Mouse (Mus musculus) ES-Bruce4 (cell line): ENCODE data around the gene Tiam1.
A peak's percentile ranks its signal among the peaks of the same experiment; 100 is the strongest.

ENCODE experiments used
- CTCF ChIP-seq: IDR thresholded peaks from one replicate; pipeline ENCODE4 v1.8.1; 2011; ENCODE audit warnings: low read depth, low read length
- EP300 ChIP-seq: IDR thresholded peaks from 2 replicates; pipeline ENCODE4 v1.6.1; 2011; ENCODE audit warnings: low read depth, low read length; ENCODE audit not compliant: insufficient read depth
- POLR2A ChIP-seq: IDR thresholded peaks from one replicate; pipeline ENCODE4 v1.8.1; 2011; ENCODE audit warnings: low read length; ENCODE audit not compliant: insufficient read depth

DNA sequence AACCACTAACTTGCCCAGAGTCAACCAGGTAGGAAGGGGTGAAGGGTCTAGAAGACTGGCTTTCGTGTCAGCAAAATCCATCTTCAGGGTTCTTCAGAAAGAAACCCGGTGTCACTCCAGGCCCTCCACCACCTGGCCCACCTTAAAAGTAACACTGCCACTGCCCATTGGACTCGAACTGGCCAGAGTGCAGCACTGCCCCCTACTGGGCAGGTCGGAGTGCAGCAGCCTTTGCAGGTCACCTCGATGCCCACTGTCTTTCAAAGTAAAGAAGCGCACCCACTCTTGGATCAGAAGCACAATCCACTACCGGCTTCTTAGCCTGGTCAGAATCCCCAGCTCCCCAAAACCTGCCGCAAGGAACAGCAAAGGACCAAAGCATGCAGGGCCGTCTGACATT lies 247.2 kb downstream of the Tiam1 start:
- TF ChIP-seq POLR2A, result no peak
- peak; percentile 96 for TF ChIP-seq CTCF
- TF ChIP-seq EP300, result no peak
